ENCODE assay signal across 14 mouse cellular contexts in genomic region chr4:33581766-33582525, GRCm38 (mm10).
A peak's percentile ranks its signal among the peaks of the same experiment; 100 is the strongest.
DNase-seq lines count a peak whose midpoint lies in the region; ATAC-seq lines count a peak whose summit lies in the region.
"Had no signal": no experiment of that assay in that cellular context is flagged by ENCODE, and none has a peak within 500 bp of the region (broad histone marks: within the 10 kb centered on the region; RNA-seq: fewer than 3 reads in every experiment).

No protein-coding gene starts in this region.

- no peaks in the 10 kb centered on the region for H3K36me3 ChIP-seq in forebrain, embryonic 12.5 days (replicated peaks)
- H3K36me3 ChIP-seq: liver, embryonic 12.5 days; midbrain, embryonic 12.5 days had no signal

- no peaks in the 10 kb centered on the region for H3K27me3 ChIP-seq in forebrain, embryonic 12.5 days
- H3K27me3 ChIP-seq: liver, embryonic 12.5 days; midbrain, embryonic 12.5 days had no signal

- WGBS in forebrain, embryonic 12.5 days: 87% methylated on average over 17 of the region's 17 CpGs

- intact Hi-C loops in gastrocnemius, postnatal 36 days (cut with DNase I): loop anchor here (10.0 kb wide), 1 partner anchor 177 kb away; no protein-coding TSS in a partner anchor

- ATAC-seq in megakaryocyte progenitor cell, adult 5-6 weeks (replicated peaks; ENCODE audit: poor library complexity): peak; percentile 87
- no peak for ATAC-seq in forebrain, embryonic 12.5 days (ENCODE audit: low FRiP score)
- ATAC-seq: forebrain, postnatal 0 days; liver, embryonic 12.5 days had no signal

- H3K9ac ChIP-seq in forebrain, embryonic 12.5 days: no peak overlapping the region
- H3K9ac ChIP-seq: forebrain, postnatal 0 days; liver, embryonic 12.5 days; midbrain, embryonic 12.5 days had no signal

- peaks cover 8% of the 10 kb centered on the region; the same call in 1 of the 2 replicates for H3K9me3 ChIP-seq in forebrain, embryonic 12.5 days

- peaks cover 13% of the 10 kb centered on the region for H3K4me1 ChIP-seq in forebrain, embryonic 12.5 days

- H3K4me2 ChIP-seq in forebrain, embryonic 12.5 days: no peak overlapping the region
- H3K4me2 ChIP-seq: liver, embryonic 12.5 days; midbrain, embryonic 12.5 days had no signal

- H3K27ac ChIP-seq in forebrain, embryonic 12.5 days: no peak overlapping the region
- H3K27ac ChIP-seq: liver, embryonic 12.5 days; midbrain, embryonic 12.5 days had no signal

- H3K4me3 ChIP-seq in forebrain, embryonic 12.5 days (replicated peaks): no peak overlapping the region
- H3K4me3 ChIP-seq: liver, embryonic 12.5 days; midbrain, embryonic 12.5 days had no signal

- peak; percentile 5 for DNase-seq in gastrocnemius, adult 18-20 months (ENCODE audit: low spot score)
- no peak for DNase-seq in gastrocnemius, postnatal 36 days
- peak; percentile 10 for DNase-seq in lung, postnatal 10 days
- no peak for DNase-seq in lung, postnatal 14 days
- DNase-seq in induced T-regulatory cell, adult 2 months (ENCODE audit: low read depth): peak; percentile 34
- no peak for DNase-seq in urinary bladder, postnatal 36 days (ENCODE audit: low spot score in 2 of 2)
- DNase-seq: cerebellum, adult 9-10 months; forebrain, postnatal 0 days; heart, adult 18-20 months; layer of hippocampus, adult 9-11 months had no signal

Comparison
In these comparisons a context has a peak if more than half of its experiments do, and no peak if none do; other contexts are left out.
1. DNase-seq: peak in gastrocnemius, adult 18-20 months (single experiment), lung, postnatal 10 days (single experiment) and induced T-regulatory cell, adult 2 months (single experiment); none in gastrocnemius, postnatal 36 days (0 of 2), lung, postnatal 14 days (single experiment) and urinary bladder, postnatal 36 days (0 of 2).